Mouse (Mus musculus) adipocyte (in vitro differentiated cells): ENCODE measurements at regions not wholly inside any gene's neighbourhood (a gene's known extent, or its start where the extent isn't known, plus 50 kb on each side); places are given as distances from the start of the nearest gene placed in this dataset.

Experiments
- DNase-seq: peaks from one replicate; pipeline ENCODE4 v3.0.0-alpha.2; 2016; ENCODE audit warnings: low spot score

GRCm38 (mm10) chr12:42987018-42987606 is 1223.0 kb downstream of the Dnajb9 start:
- peak; percentile 4 for DNase-seq

GRCm38 (mm10) chr12:42986505-42986904 is 1223.6 kb downstream of the Dnajb9 start:
- DNase-seq: no peak

- DNase-seq: no peak
These were observed 1224.0 kb downstream of the Dnajb9 start for GRCm38 (mm10) chr12:42986096-42986495.

GRCm38 (mm10) chr12:42978828-42979227 is 1231.3 kb downstream of the Dnajb9 start:
- DNase-seq: no peak

GRCm38 (mm10) chr12:42972766-42973165 is 1237.4 kb downstream of the Dnajb9 start:
- DNase-seq: peak; percentile 3

DNA sequence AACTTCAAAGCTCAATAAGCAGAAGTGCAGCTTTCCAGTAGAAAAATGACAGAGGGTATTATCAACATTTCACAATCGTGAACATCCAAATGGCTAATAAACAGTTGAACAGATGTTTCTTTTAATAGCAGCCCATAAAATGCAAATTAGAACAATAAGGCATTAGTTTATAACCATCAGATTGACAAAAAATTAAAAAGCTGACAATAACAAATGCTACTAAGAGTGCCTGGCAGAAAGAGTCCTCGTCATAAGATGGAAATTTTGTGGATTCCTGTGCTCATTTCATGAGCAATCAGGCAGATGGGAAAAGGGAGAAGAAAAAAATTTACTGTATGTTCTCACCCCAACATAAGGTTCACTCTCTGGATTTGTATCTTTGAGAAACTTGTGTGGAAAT is 1248.6 kb downstream of the Dnajb9 start:
- DNase-seq: no peak

- no peak for DNase-seq
These were observed 1262.2 kb downstream of the Dnajb9 start for GRCm38 (mm10) chr12:42947961-42948360.

- DNase-seq: no peak
These were observed 1295.8 kb downstream of the Dnajb9 start for GRCm38 (mm10) chr12:42914374-42914773.
